Mouse (Mus musculus): Measurements from ENCODE around the gene Gm10153. TPM values are rescaled to one million over a fixed set of nuclear protein-coding genes. Genes with fewer than 3 reads are reported as not detected.
"Not testable (repeated sequence)": the region's sequence is repeated elsewhere in the genome, so short reads cannot be mapped to it uniquely, and the experiment has no call there.

Gene Gm10153
- not detected in 2 replicates for polyA plus RNA-seq (2015; fragmentation: Nextera tagmentation; extraction: Ambion mirVana)

DNA sequence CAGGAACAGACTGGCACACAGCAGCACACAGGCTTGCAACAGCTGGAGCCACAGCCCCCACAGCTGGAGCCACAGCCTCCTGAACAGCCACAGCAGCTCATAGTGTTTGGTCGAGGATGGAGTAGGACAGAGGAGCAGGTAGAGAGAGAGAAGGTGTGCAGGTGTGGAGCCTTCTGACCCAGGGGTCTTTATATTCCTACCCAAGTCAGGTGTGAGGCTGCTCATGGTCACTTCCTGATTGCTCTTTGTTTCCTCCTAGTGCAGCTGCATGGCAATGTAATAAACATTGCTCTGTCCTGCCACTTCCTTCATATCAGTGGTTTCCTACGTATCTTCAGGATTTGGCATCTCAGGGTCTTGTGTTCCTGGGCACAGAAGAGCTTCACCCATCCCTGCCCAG, at the start of gene Gm10153:
TSS of gene Gm10153 (minus strand) at position 101 of the 400 bp plus-strand sequence.
- no peak within 1 kb of the TSS for H3K4me2 ChIP-seq (replicated peaks; ENCODE audit: low read depth, low read length)
- 43% methylated on average over 2 of the region's 2 CpGs for WGBS
- no peak for ATAC-seq (ENCODE audit: low FRiP score, low TSS enrichment)

DNA sequence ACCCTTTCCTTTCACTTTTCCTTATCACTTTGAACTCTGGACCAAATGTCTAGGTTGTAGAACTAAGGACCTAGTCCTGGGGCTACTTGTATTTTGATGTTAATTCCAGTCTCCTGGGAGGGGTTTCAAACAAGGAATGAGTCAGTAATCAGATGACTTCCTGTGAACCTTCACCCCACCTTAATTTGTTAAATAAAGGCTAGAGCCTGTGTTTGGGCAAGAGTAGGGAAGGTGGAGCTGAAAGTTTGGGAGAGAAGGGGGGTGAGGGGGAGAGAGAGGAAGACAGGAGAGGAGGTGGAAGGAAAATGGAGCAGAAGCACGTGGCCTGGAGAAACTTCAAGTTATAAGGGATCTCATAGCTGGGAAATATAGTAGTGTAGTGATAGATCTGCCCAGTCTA, 41.4 kb upstream of the Gm10153 start:
- Histone ChIP-seq H3K4me1 (ENCODE audit: insufficient read depth, low read length) (no peaks in the 10 kb centered on the region), H3K4me3 (ENCODE audit: low read length) (no peak overlapping the region), H3K9me3 (ENCODE audit: low read length) (peaks cover 8% of the 10 kb centered on the region; the same call in 1 of the 2 replicates), H3K27ac (ENCODE audit: low read length) (no peak overlapping the region), H3K9ac (replicated peaks; ENCODE audit: low read length) (no peak overlapping the region), H3K27me3 (ENCODE audit: insufficient read depth, low read length) (no peaks in the 10 kb centered on the region), H3K4me2 (replicated peaks; ENCODE audit: low read depth, low read length) (no peak overlapping the region), H3K36me3 (ENCODE audit: insufficient read depth, low read length) (no peaks in the 10 kb centered on the region)
- WGBS, result 33% methylated on average over 1 of the region's 1 CpGs
- no peak for ATAC-seq (ENCODE audit: low FRiP score, low TSS enrichment)

More for the DNA sequence above, at the start of gene Gm10153:
- H3K36me3 ChIP-seq (ENCODE audit: insufficient read depth, low read length), result no peaks in the 10 kb centered on the region
- H3K9ac ChIP-seq (replicated peaks; ENCODE audit: low read length), result no peak within 1 kb of the TSS
- H3K4me3 ChIP-seq (ENCODE audit: low read length), result no peak within 1 kb of the TSS
- H3K27ac ChIP-seq (ENCODE audit: low read length), result no peak within 1 kb of the TSS
- no peaks in the 10 kb centered on the region for H3K4me1 ChIP-seq (ENCODE audit: insufficient read depth, low read length)
- no peaks in the 10 kb centered on the region for H3K27me3 ChIP-seq (ENCODE audit: insufficient read depth, low read length)
- H3K9me3 ChIP-seq (ENCODE audit: low read length), result peaks cover 2% of the 10 kb centered on the region; the same call in 1 of the 2 replicates

DNA sequence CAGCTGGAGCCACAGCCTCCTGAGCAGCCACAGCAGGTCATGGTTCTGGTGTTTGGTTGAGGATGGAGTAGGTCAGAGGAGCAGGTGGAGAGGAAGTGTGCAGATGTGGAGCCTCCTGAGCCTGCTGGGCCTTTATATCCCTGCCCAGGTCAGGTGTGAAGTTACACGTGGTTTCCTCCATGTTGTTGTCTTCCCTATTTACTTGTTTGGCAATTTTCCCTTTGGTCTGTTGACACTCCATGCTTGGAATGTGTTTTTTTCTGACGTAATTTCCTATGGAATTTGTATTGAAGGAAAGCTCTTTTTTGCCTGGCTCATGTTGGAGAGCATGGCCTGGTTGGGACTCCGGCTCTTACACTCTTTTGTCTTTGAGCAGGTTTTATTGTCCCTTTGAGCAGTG, 39.7 kb upstream of the Gm10153 start, which contains the start of gene Krtap5-5:
TSS of gene Krtap5-5 (minus strand) at position 101 of the 400 bp plus-strand sequence.
- H3K36me3 ChIP-seq (ENCODE audit: insufficient read depth, low read length); ATAC-seq (ENCODE audit: low FRiP score, low TSS enrichment); H3K4me1 ChIP-seq (ENCODE audit: insufficient read depth, low read length); H3K27ac ChIP-seq (ENCODE audit: low read length); H3K4me3 ChIP-seq (ENCODE audit: low read length); H3K4me2 ChIP-seq (replicated peaks; ENCODE audit: low read depth, low read length); H3K9me3 ChIP-seq (ENCODE audit: low read length); H3K9ac ChIP-seq (replicated peaks; ENCODE audit: low read length); H3K27me3 ChIP-seq (ENCODE audit: insufficient read depth, low read length): not testable (repeated sequence)
- WGBS, result 40% methylated on average over 3 of the region's 3 CpGs

DNA sequence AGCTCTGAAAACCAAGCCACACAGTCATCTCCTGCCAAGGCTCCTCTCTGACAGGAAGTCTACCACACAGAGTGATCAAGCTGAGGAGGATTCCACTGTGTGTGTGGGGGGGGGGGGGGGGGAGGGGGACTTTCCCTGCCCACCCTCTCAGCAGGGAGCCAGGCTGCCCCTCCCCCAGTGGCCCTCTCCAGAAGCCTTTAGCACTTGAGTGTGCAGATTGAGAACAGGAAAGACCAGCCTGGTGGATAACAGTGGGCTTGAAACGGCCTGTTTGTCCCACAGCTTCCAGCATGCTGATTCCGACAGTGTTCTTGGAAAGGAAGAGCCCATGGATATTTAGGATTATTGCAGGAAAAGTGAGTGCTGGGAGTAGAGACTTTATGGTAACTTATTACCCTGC, 34.3 kb upstream of the Gm10153 start:
- WGBS, result 23% methylated on average over 2 of the region's 2 CpGs
- Histone ChIP-seq H3K36me3 (ENCODE audit: insufficient read depth, low read length) (no peaks in the 10 kb centered on the region), H3K4me1 (ENCODE audit: insufficient read depth, low read length) (peaks cover 3% of the 10 kb centered on the region; the same call in 1 of the 2 replicates), H3K27me3 (ENCODE audit: insufficient read depth, low read length) (no peaks in the 10 kb centered on the region), H3K27ac (ENCODE audit: low read length) (no peak overlapping the region), H3K4me2 (replicated peaks; ENCODE audit: low read depth, low read length) (no peak overlapping the region), H3K9me3 (ENCODE audit: low read length) (peaks cover 4% of the 10 kb centered on the region; the same call in 1 of the 2 replicates), H3K4me3 (ENCODE audit: low read length) (no peak overlapping the region), H3K9ac (replicated peaks; ENCODE audit: low read length) (no peak overlapping the region)
- ATAC-seq (ENCODE audit: low FRiP score, low TSS enrichment), result no peak

DNA sequence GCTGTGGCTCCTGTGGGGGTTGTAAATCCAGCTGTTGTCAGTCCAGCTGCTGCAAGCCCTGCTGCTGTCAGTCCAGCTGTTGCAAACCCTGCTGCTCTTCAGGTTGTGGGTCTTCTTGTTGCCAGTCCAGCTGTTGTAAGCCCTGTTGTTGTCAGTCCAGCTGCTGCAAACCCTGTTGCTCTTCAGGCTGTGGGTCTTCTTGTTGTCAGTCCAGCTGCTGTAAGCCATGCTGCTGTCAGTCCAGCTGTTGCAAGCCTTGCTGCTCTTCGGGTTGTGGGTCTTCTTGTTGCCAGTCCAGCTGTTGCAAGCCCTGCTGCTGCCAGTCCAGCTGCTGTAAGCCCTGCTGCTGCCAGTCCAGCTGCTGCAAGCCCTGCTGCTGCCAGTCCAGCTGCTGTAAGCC, 21.9 kb upstream of the Gm10153 start:
- H3K4me3 ChIP-seq (ENCODE audit: low read length); H3K9me3 ChIP-seq (ENCODE audit: low read length); ATAC-seq (ENCODE audit: low FRiP score, low TSS enrichment); H3K4me1 ChIP-seq (ENCODE audit: insufficient read depth, low read length); H3K27ac ChIP-seq (ENCODE audit: low read length); H3K9ac ChIP-seq (replicated peaks; ENCODE audit: low read length); H3K27me3 ChIP-seq (ENCODE audit: insufficient read depth, low read length); H3K4me2 ChIP-seq (replicated peaks; ENCODE audit: low read depth, low read length); H3K36me3 ChIP-seq (ENCODE audit: insufficient read depth, low read length): not testable (repeated sequence)
- WGBS, result 50% methylated on average over 1 of the region's 1 CpGs

DNA sequence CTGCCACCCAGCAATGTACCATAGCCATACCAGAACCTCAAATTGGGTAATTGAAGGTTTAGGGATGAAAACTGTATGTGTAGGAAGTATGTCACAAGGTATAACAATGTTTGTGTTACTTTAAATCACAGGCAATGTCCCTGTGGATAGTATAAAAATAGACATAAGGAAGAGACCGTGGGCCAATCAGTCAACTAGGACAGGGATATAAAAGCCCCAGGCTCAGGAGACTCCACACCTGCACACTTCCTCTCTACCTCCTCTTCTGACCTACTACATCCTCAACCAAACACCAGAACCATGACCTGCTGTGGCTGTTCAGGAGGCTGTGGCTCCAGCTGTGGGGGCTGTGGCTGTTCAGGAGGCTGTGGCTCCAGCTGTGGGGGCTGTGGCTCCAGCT, 21.4 kb upstream of the Gm10153 start, which contains the start of gene Gm7579:
TSS of gene Gm7579 (plus strand) at position 301 of the 400 bp plus-strand sequence.
- no peaks in the 10 kb centered on the region for H3K36me3 ChIP-seq (ENCODE audit: insufficient read depth, low read length)
- no peak within 1 kb of the TSS for H3K9ac ChIP-seq (replicated peaks; ENCODE audit: low read length)
- H3K4me2 ChIP-seq (replicated peaks; ENCODE audit: low read depth, low read length), result no peak within 1 kb of the TSS
- H3K9me3 ChIP-seq (ENCODE audit: low read length), result no peaks in the 10 kb centered on the region
- no peak for ATAC-seq (ENCODE audit: low FRiP score, low TSS enrichment)
- H3K27me3 ChIP-seq (ENCODE audit: insufficient read depth, low read length), result no peaks in the 10 kb centered on the region
- H3K4me1 ChIP-seq (ENCODE audit: insufficient read depth, low read length), result no peaks in the 10 kb centered on the region
- WGBS, result 56% methylated on average over 1 of the region's 1 CpGs
- H3K4me3 ChIP-seq (ENCODE audit: low read length), result no peak within 1 kb of the TSS
- H3K27ac ChIP-seq (ENCODE audit: low read length), result no peak within 1 kb of the TSS

DNA sequence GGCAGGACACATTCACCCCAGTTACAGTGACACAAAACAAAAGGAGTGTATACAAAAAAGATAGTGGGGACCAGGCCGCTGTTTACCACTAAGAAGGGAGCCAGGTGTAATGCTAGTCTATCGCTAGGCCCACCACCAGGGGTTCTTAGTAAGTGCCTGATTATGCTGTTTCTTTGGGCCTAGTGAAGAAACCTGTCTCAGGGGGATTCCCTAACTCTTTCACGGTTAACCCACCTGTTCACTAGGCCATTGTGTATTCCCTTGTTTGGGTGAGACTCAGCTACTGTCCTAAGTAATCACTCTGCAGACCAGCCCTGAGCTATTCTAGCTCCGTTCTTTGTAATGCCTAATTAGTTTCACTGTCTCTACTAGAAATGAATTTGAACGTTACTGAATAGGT, 16.7 kb upstream of the Gm10153 start:
- H3K4me1 ChIP-seq (ENCODE audit: insufficient read depth, low read length); H3K9me3 ChIP-seq (ENCODE audit: low read length); H3K36me3 ChIP-seq (ENCODE audit: insufficient read depth, low read length); H3K9ac ChIP-seq (replicated peaks; ENCODE audit: low read length); ATAC-seq (ENCODE audit: low FRiP score, low TSS enrichment); H3K27ac ChIP-seq (ENCODE audit: low read length); H3K4me3 ChIP-seq (ENCODE audit: low read length); H3K27me3 ChIP-seq (ENCODE audit: insufficient read depth, low read length); H3K4me2 ChIP-seq (replicated peaks; ENCODE audit: low read depth, low read length): not testable (repeated sequence)
- WGBS, result 81% methylated on average over 5 of the region's 5 CpGs

DNA sequence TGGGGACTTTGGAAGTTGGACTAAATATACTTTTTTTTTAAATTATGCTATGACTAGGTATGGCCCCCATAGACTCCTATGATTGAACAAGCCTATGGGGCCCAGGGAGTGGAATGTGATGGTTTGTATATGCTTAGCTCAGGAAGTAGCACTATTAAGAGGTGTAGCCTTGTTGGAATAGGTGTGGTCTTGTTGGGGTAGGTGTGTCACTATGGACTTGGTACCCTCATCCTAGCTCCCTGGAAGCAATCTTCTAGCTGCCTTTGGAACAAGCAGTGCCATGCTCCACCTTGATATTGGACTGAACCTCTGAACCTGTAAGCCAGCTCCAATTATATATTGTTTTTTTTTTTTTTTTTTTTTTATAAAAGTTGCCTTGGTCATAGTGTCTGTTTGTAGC, 15.3 kb upstream of the Gm10153 start:
- Histone ChIP-seq H3K4me2 (replicated peaks; ENCODE audit: low read depth, low read length) (no peak overlapping the region), H3K4me1 (ENCODE audit: insufficient read depth, low read length) (no peaks in the 10 kb centered on the region), H3K36me3 (ENCODE audit: insufficient read depth, low read length) (no peaks in the 10 kb centered on the region), H3K27ac (ENCODE audit: low read length) (no peak overlapping the region), H3K9ac (replicated peaks; ENCODE audit: low read length) (no peak overlapping the region), H3K4me3 (ENCODE audit: low read length) (no peak overlapping the region), H3K27me3 (ENCODE audit: insufficient read depth, low read length) (no peaks in the 10 kb centered on the region), H3K9me3 (ENCODE audit: low read length) (no peaks in the 10 kb centered on the region)
- ATAC-seq (ENCODE audit: low FRiP score, low TSS enrichment), result no peak

DNA sequence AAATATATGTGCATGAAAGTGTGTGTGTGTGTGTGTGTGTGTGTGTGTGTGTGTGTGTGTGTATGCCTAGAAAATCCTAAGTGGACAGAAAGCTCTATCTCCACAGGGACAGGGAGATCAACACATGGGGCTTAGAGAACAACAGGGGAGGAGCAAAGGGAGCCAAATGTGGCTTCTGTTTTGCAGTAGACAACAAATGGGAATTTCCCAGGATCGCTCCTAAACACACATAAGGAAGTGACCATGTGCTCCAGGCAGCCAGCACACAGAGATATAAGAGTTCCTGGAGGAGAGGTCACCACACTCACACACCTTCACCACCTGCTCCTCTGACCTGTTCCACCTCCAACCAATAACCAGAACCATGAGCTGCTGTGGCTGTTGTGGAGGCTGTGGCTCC, 10.9 kb upstream of the Gm10153 start, which contains the start of gene Krtap5-3:
TSS of gene Krtap5-3 (plus strand) at position 301 of the 400 bp plus-strand sequence.
- Histone ChIP-seq H3K4me1 (ENCODE audit: insufficient read depth, low read length) (no peaks in the 10 kb centered on the region), H3K9ac (replicated peaks; ENCODE audit: low read length) (no peak within 1 kb of the TSS), H3K36me3 (ENCODE audit: insufficient read depth, low read length) (no peaks in the 10 kb centered on the region), H3K9me3 (ENCODE audit: low read length) (no peaks in the 10 kb centered on the region), H3K4me2 (replicated peaks; ENCODE audit: low read depth, low read length) (no peak within 1 kb of the TSS), H3K4me3 (ENCODE audit: low read length) (no peak within 1 kb of the TSS), H3K27me3 (ENCODE audit: insufficient read depth, low read length) (no peaks in the 10 kb centered on the region), H3K27ac (ENCODE audit: low read length) (no peak within 1 kb of the TSS)
- ATAC-seq (ENCODE audit: low FRiP score, low TSS enrichment), result no peak
- WGBS, result 21% methylated on average over 1 of the region's 1 CpGs

DNA sequence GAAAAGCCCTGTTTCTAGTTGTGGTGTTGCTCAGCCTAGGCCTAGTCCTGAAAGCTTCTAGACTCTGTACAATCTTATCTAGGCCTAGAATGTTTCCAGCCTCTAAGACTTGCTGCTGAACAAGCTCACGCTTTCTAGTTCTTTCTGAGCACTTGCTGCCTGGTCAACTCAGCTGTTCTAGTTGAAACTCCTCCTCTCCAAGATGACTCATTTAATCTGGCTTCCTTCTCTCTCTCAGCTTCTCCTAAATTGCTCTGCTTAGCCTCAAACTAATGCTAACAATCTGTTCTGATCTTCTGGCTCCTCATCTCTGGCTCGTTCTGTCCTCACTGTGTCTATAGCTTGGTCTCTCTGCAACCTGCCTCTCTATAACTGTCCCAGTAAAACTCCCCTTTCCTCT, 8.6 kb upstream of the Gm10153 start:
- Histone ChIP-seq H3K27me3 (ENCODE audit: insufficient read depth, low read length) (no peaks in the 10 kb centered on the region), H3K27ac (ENCODE audit: low read length) (no peak overlapping the region), H3K4me1 (ENCODE audit: insufficient read depth, low read length) (no peaks in the 10 kb centered on the region), H3K9ac (replicated peaks; ENCODE audit: low read length) (no peak overlapping the region), H3K4me2 (replicated peaks; ENCODE audit: low read depth, low read length) (no peak overlapping the region), H3K36me3 (ENCODE audit: insufficient read depth, low read length) (no peaks in the 10 kb centered on the region), H3K4me3 (ENCODE audit: low read length) (no peak overlapping the region), H3K9me3 (ENCODE audit: low read length) (peaks cover 2% of the 10 kb centered on the region; the same call in 1 of the 2 replicates)
- ATAC-seq (ENCODE audit: low FRiP score, low TSS enrichment), result no peak
- WGBS, result 82% methylated on average over 2 of the region's 2 CpGs
